Mouse (Mus musculus): ENCODE results near the gene Raver2.

- no peak for TF ChIP-seq GATA1 (IDR thresholded peaks at IDR 0.05; ENCODE audit: low read length)
- no peak for TF ChIP-seq TAL1 (IDR thresholded peaks at IDR 0.05; ENCODE audit: low read length)
Observed at GRCm38 (mm10) chr4:101026995-101027394, 41.8 kb upstream of the Raver2 start.

Measured in erythroblast, embryonic 14.5 days (primary cell).